Mouse (Mus musculus) ES-Bruce4 (cell line): ENCODE measurements around the gene Mrpl48. TPM values are rescaled to one million over a fixed set of nuclear protein-coding genes. Genes with fewer than 3 reads are reported as not detected.

Source experiments
- H3K27ac ChIP-seq: 2 replicates; pipeline ENCODE4 v1.5.1; 2012; ENCODE audit warnings: low read length, inconsistent platforms; ENCODE audit not compliant: insufficient read depth
- H3K27me3 ChIP-seq: 2 replicates; pipeline ENCODE4 v1.6.1; 2012; ENCODE audit warnings: mild to moderate bottlenecking, low read length, inconsistent platforms; ENCODE audit not compliant: control insufficient read depth, poor library complexity, insufficient read depth, severe bottlenecking
- H3K36me3 ChIP-seq: 2 replicates; pipeline ENCODE4 v1.6.1; 2012; ENCODE audit warnings: inconsistent platforms, mild to moderate bottlenecking, low read length, moderate library complexity; ENCODE audit not compliant: control insufficient read depth, poor library complexity, insufficient read depth, severe bottlenecking
- H3K4me1 ChIP-seq: one replicate; pipeline ENCODE4 v1.8.1; 2011; ENCODE audit warnings: low read length; ENCODE audit not compliant: control insufficient read depth, insufficient read depth
- H3K4me3 ChIP-seq: 2 replicates; pipeline ENCODE4 v1.5.1; 2011; ENCODE audit warnings: low read depth, mild to moderate bottlenecking, low read length
- H3K9ac ChIP-seq: 2 replicates; pipeline ENCODE4 v1.6.1; 2012; ENCODE audit warnings: low read depth, mild to moderate bottlenecking, inconsistent platforms; ENCODE audit not compliant: poor library complexity, severe bottlenecking
- H3K9me3 ChIP-seq: replicated peaks from 2 replicates; pipeline ENCODE4 v1.6.1; 2012; ENCODE audit warnings: mild to moderate bottlenecking, low read length, inconsistent platforms; ENCODE audit not compliant: control insufficient read depth, poor library complexity, insufficient read depth, severe bottlenecking
- CTCF ChIP-seq: IDR thresholded peaks from one replicate; pipeline ENCODE4 v1.8.1; 2011; ENCODE audit warnings: low read depth, low read length
- EP300 ChIP-seq: IDR thresholded peaks from 2 replicates; pipeline ENCODE4 v1.6.1; 2011; ENCODE audit warnings: low read depth, low read length; ENCODE audit not compliant: insufficient read depth
- POLR2A ChIP-seq: IDR thresholded peaks from one replicate; pipeline ENCODE4 v1.8.1; 2011; ENCODE audit warnings: low read length; ENCODE audit not compliant: insufficient read depth
- polyA plus RNA-seq: library from polyadenylated mRNA; stranded (reverse); fragments of >200 nt; gene quantifications from 2 replicates; pipeline ENCODE4 v1.2.4, GENCODE M21; 2011; ENCODE audit warnings: low read depth; ENCODE audit not compliant: missing spikeins, insufficient read depth, insufficient read length

The Mrpl48 gene
- polyA plus RNA-seq, 1 experiment: 57.4 TPM

DNA sequence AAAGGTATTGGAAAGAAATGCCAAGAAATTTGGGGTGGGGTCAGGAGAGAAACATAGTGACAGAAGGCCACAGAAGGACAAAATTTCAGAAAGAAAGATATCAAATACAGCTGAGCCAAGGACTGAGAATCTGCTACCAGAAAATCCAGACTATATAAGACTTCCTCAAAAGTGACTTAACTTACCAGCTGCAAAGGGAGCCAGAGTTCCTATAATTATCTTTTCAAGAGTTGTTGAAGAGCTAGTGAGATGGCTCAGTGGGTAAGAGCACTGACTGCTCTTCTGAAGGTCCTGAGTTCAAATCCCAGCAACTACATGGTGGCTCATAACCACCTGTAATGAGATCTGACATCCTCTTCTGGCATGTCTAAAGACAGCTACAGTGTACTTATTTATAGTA lies 14.8 kb downstream of the Mrpl48 start:
- no peaks in the 10 kb centered on the region for H3K36me3 ChIP-seq
- TF ChIP-seq CTCF (no peak), POLR2A (no peak), EP300 (no peak)
- H3K27ac ChIP-seq: no peak overlapping the region
- H3K9ac ChIP-seq: no peak overlapping the region
- no peaks in the 10 kb centered on the region; the same call in 1 of the 2 replicates for H3K27me3 ChIP-seq
- H3K9me3 ChIP-seq: no peaks in the 10 kb centered on the region
- H3K4me3 ChIP-seq: no peak overlapping the region
- no peaks in the 10 kb centered on the region for H3K4me1 ChIP-seq

DNA sequence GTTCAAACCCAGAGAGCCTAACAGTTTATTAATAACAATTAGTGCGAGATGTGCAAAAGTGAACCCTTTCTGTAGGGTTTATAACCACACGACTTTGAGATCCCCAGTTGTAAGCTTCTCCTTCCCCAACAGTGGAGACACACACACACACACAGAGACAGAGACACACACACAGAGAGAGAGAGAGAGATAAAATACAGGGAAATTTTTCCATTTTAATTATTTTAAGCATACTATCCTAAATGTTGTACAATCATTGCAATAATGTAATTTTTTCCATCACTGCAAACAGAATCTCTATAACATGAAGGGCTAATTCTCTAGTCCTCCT lies 16.6 kb downstream of the Mrpl48 start:
- H3K4me3 ChIP-seq: no peak overlapping the region
- H3K27ac ChIP-seq: no peak overlapping the region
- TF ChIP-seq EP300 (no peak), POLR2A (no peak), CTCF (no peak)
- H3K27me3 ChIP-seq: no peaks in the 10 kb centered on the region
- H3K9ac ChIP-seq: peak overlapping the region; percentile 66
- H3K4me1 ChIP-seq: no peaks in the 10 kb centered on the region
- no peaks in the 10 kb centered on the region for H3K36me3 ChIP-seq
- H3K9me3 ChIP-seq: no peaks in the 10 kb centered on the region

DNA sequence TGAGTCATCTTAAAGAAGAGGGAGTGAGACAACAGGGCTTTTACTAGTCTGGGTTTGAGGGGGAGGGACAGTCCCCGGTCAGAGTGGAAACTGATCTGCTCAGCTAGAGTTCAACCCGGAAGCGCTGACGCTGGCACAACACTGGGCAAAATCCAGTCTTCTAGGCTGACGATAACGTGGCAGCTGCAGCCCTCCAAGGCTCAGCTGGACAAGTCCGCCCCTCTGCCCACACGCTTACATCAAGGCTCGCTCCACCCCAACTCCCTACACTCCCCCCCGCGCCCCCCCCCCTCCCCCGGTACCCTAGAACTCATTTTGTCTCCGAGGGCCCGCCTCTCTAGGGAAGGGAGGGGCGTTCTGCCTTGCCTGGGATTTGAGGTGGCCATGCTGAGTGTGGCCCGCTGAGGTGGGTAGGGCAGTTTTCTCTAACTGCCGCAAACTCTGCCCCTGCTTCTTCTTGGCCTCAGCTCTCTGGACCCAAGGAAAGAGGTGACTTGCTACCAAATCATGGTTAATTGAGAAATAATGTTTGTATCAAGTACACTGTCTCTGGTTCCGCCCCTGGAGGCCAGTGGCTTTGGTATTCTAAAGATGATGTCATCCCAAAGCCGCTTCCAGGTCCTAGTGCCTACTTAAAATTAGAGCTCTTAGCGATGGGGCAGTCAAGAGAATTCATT lies 17.1 kb downstream of the Mrpl48 start:
- peak overlapping the region; percentile 66 for H3K9ac ChIP-seq
- no peaks in the 10 kb centered on the region for H3K27me3 ChIP-seq
- H3K27ac ChIP-seq: peak overlapping the region; percentile 22; the same call in 1 of the 2 replicates
- no peaks in the 10 kb centered on the region for H3K9me3 ChIP-seq
- no peaks in the 10 kb centered on the region for H3K4me1 ChIP-seq
- TF ChIP-seq POLR2A: no peak
- no peak for TF ChIP-seq EP300
- TF ChIP-seq CTCF: no peak
- no peaks in the 10 kb centered on the region for H3K36me3 ChIP-seq
- H3K4me3 ChIP-seq: peak overlapping the region; percentile 92

DNA sequence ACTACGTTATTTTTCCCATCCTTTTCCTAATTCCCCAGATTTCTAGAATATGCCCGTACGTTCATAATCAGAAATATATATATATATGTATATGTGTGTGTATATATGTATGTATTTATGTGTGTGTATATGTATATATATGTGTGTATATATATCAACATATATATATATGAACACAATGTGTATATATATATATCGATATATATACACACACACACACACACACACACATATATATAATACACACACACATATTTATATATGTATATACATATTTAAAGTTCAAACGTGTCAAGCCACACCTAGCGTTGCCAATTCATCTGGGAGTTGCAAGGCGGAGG lies 17.6 kb downstream of the Mrpl48 start:
- Histone ChIP-seq H3K4me3 (peak overlapping the region; percentile 92), H3K4me1 (no peaks in the 10 kb centered on the region), H3K27me3 (no peaks in the 10 kb centered on the region), H3K36me3 (no peaks in the 10 kb centered on the region), H3K27ac (no peak overlapping the region), H3K9me3 (no peaks in the 10 kb centered on the region), H3K9ac (peak overlapping the region; percentile 66)
- TF ChIP-seq POLR2A: no peak
- no peak for TF ChIP-seq EP300
- TF ChIP-seq CTCF: no peak

DNA sequence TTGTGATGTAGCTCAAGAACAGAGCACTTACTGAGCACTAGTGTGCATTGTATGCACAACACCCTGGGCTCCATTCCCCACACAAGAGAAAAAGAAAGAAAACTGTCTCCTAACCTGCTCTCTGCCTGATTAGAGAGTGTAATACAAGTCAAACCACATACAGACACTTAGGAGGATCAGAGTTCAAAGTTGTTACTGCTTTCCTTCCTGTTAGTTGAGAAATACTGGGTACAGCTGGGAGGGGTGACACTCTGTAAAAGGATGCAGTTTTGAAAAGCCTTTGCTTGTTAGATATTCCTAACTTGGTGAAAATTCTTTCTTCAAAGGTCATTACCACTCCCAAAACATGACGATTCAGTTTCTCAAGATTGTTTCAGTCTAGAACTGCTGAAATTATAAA lies 18.3 kb downstream of the Mrpl48 start:
- Histone ChIP-seq H3K4me3 (no peak overlapping the region), H3K9me3 (no peaks in the 10 kb centered on the region), H3K9ac (no peak overlapping the region), H3K27ac (no peak overlapping the region), H3K36me3 (no peaks in the 10 kb centered on the region), H3K27me3 (no peaks in the 10 kb centered on the region), H3K4me1 (no peaks in the 10 kb centered on the region)
- TF ChIP-seq CTCF (no peak), POLR2A (no peak), EP300 (no peak)

DNA sequence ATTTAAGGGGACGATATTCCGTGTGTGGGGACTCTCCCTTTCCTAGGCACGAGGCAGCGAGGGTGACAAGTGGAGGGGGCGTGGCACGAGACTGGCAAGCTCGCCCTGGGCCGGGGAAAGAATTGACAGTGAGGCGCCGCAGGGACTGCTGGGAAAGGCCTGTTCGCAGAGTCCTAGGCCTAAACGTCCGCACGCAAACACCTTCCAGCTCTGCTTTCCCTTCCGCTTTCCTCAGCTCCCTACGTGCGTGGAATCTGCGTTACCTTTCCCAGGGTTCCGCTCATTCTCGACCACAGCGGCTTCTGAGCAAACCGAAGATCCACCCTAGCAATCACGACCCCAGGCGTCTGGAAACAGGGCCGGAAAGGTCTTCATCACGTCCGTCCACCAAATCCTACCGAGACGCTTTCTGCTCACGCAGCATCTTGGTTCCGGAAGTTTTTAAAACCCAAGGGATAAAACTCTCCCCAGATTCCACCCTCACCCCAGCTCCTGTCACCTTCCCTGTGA lies 25.3 kb downstream of the Mrpl48 start:
- Histone ChIP-seq H3K36me3 (no peaks in the 10 kb centered on the region), H3K9ac (peak overlapping the region; percentile 63), H3K4me1 (no peaks in the 10 kb centered on the region), H3K27me3 (no peaks in the 10 kb centered on the region), H3K9me3 (no peaks in the 10 kb centered on the region), H3K27ac (peak overlapping the region; percentile 51; the same call in 1 of the 2 replicates), H3K4me3 (peak overlapping the region; percentile 94)
- TF ChIP-seq POLR2A (no peak), EP300 (no peak), CTCF (no peak)
